Mouse (Mus musculus): ENCODE results near the gene Rps16. TPM values are rescaled to one million over a fixed set of nuclear protein-coding genes. Genes with fewer than 3 reads are reported as not detected.

Rps16 gene
- polyA plus RNA-seq, 1 experiment from 2014 or later, result 713 TPM

- ChIA-PET POLR2A (interaction anchor here (0.5 to 4.6 kb wide), 3 partner anchors 8 to 32 kb away, joined by 3 to 14 read pairs (median 5); no protein-coding TSS in a partner anchor), CTCF (interaction anchor here (1.5 kb wide), 1 partner anchor 30 kb away, joined by 5 read pairs; no protein-coding TSS in a partner anchor)
- no peaks in the 10 kb centered on the region for H3K27me3 ChIP-seq
- in situ Hi-C loops (cut with MboI; ENCODE audit: low pct_unique_long_range_greater_than_20kb), result no loop called here
- no peak for DNase-seq (ENCODE audit: low read depth, low spot score)
- no peak for TF ChIP-seq CTCF (IDR thresholded peaks at IDR 0.05)
- no peak for ATAC-seq
Measured at GRCm38 (mm10) chr7:28378066-28378690, 27.7 kb downstream of the Rps16 start.

- peak; percentile 29 for ATAC-seq
- in situ Hi-C loops (cut with MboI; ENCODE audit: low pct_unique_long_range_greater_than_20kb), result no loop called here
- H3K27me3 ChIP-seq, result no peaks in the 10 kb centered on the region
- POLR2A ChIA-PET, result interaction anchor here (1.4 to 4.6 kb wide), 2 partner anchors 7 to 13 kb away, joined by 5 to 14 read pairs; no protein-coding TSS in a partner anchor
- TF ChIP-seq CTCF (IDR thresholded peaks at IDR 0.05), result no peak
- DNase-seq (ENCODE audit: low read depth, low spot score), result no peak
- CTCF ChIA-PET, result interaction anchor here (1.5 kb wide), 1 partner anchor 31 kb away, joined by 5 read pairs; no protein-coding TSS in a partner anchor
Measured at GRCm38 (mm10) chr7:28378769-28379651, 28.6 kb downstream of the Rps16 start.

- ATAC-seq (no peak), DNase-seq (ENCODE audit: low read depth, low spot score) (no peak)
- ChIA-PET CTCF (interaction anchor here (1.3 kb wide), 1 partner anchor 29 kb away, joined by 3 read pairs; no protein-coding TSS in a partner anchor), POLR2A (interaction anchor here (0.6 kb wide), 1 partner anchor 340 kb away, joined by 4 read pairs; no protein-coding TSS in a partner anchor)
- no peaks in the 10 kb centered on the region for H3K27me3 ChIP-seq
- no peak for TF ChIP-seq CTCF (IDR thresholded peaks at IDR 0.05)
- in situ Hi-C loops (cut with MboI; ENCODE audit: low pct_unique_long_range_greater_than_20kb), result no loop called here
Measured at GRCm38 (mm10) chr7:28380237-28381016, 30.0 kb downstream of the Rps16 start, which contains the start of gene Zfp36. TSS of gene Zfp36 (minus strand) at chr7:28380253.

- TF ChIP-seq CTCF (IDR thresholded peaks at IDR 0.05), result no peak
- ChIA-PET POLR2A (interaction anchor here (0.5 to 2.0 kb wide), 2 partner anchors 24 to 30 kb away, joined by 3 to 7 read pairs; partner anchors contain the start of gene Rps16), CTCF (no interaction called here)
- in situ Hi-C loops (cut with MboI; ENCODE audit: low pct_unique_long_range_greater_than_20kb), result no loop called here
- no peak for DNase-seq (ENCODE audit: low read depth, low spot score)
- no peaks in the 10 kb centered on the region for H3K27me3 ChIP-seq
- ATAC-seq, result peak; percentile 18
Measured at GRCm38 (mm10) chr7:28381017-28381790, 30.8 kb downstream of the Rps16 start.

GRCm38 (mm10) chr7:28381938-28382337, 31.5 kb downstream of the Rps16 start:
- no peaks in the 10 kb centered on the region for H3K27me3 ChIP-seq
- ATAC-seq, result peak; percentile 14
- POLR2A ChIA-PET, result interaction anchor here (0.5 to 2.0 kb wide), 2 partner anchors 24 to 31 kb away, joined by 3 to 7 read pairs; partner anchors contain the start of gene Rps16
- no peak for TF ChIP-seq CTCF (IDR thresholded peaks at IDR 0.05)
- in situ Hi-C loops (cut with MboI; ENCODE audit: low pct_unique_long_range_greater_than_20kb), result no loop called here
- DNase-seq (ENCODE audit: low read depth, low spot score), result no peak
- CTCF ChIA-PET, result no interaction called here

- in situ Hi-C loops (cut with MboI; ENCODE audit: low pct_unique_long_range_greater_than_20kb), result no loop called here
Measured at GRCm38 (mm10) chr7:28382347-28382951, 32.0 kb downstream of the Rps16 start.

GRCm38 (mm10) chr7:28382981-28383396, 32.5 kb downstream of the Rps16 start:
- in situ Hi-C loops (cut with MboI; ENCODE audit: low pct_unique_long_range_greater_than_20kb), result no loop called here
- ATAC-seq (no peak), DNase-seq (ENCODE audit: low read depth, low spot score) (no peak)
- ChIA-PET CTCF (no interaction called here), POLR2A (interaction anchor here (0.6 to 2.0 kb wide), 3 partner anchors 8 to 427 kb away, joined by 4 to 8 read pairs (median 7); partner anchors contain the start of gene Rps16)
- no peak for TF ChIP-seq CTCF (IDR thresholded peaks at IDR 0.05)
- no peaks in the 10 kb centered on the region for H3K27me3 ChIP-seq

More at GRCm38 (mm10) chr7:28382347-28382951, 32.0 kb downstream of the Rps16 start:
- H3K27me3 ChIP-seq, result no peaks in the 10 kb centered on the region
- DNase-seq (ENCODE audit: low read depth, low spot score) (no peak), ATAC-seq (no peak)
- TF ChIP-seq CTCF (IDR thresholded peaks at IDR 0.05), result no peak
- POLR2A ChIA-PET, result interaction anchor here (0.6 to 2.0 kb wide), 2 partner anchors 32 to 427 kb away, joined by 4 to 7 read pairs; partner anchors contain the start of gene Rps16
- CTCF ChIA-PET, result no interaction called here

- POLR2A ChIA-PET, result interaction anchor here (1.8 kb wide), 1 partner anchor 8 kb away, joined by 8 read pairs; no protein-coding TSS in a partner anchor
- CTCF ChIA-PET, result interaction anchor here (1.0 kb wide), 1 partner anchor 39 kb away, joined by 3 read pairs; no protein-coding TSS in a partner anchor
- in situ Hi-C loops (cut with MboI; ENCODE audit: low pct_unique_long_range_greater_than_20kb), result no loop called here
- TF ChIP-seq CTCF (IDR thresholded peaks at IDR 0.05), result no peak
- ATAC-seq, result no peak
- no peaks in the 10 kb centered on the region for H3K27me3 ChIP-seq
- DNase-seq (ENCODE audit: low read depth, low spot score), result no peak
Measured at GRCm38 (mm10) chr7:28383606-28384005, 33.2 kb downstream of the Rps16 start.

- ChIA-PET CTCF (interaction anchor here (1.0 kb wide), 1 partner anchor 39 kb away, joined by 3 read pairs; no protein-coding TSS in a partner anchor), POLR2A (interaction anchor here (1.8 kb wide), 1 partner anchor 9 kb away, joined by 8 read pairs; no protein-coding TSS in a partner anchor)
- no peaks in the 10 kb centered on the region for H3K27me3 ChIP-seq
- no peak for TF ChIP-seq CTCF (IDR thresholded peaks at IDR 0.05)
- DNase-seq (ENCODE audit: low read depth, low spot score), result no peak
- ATAC-seq, result no peak
- in situ Hi-C loops (cut with MboI; ENCODE audit: low pct_unique_long_range_greater_than_20kb), result no loop called here
Measured at GRCm38 (mm10) chr7:28384162-28384561, 33.7 kb downstream of the Rps16 start.
